Mouse (Mus musculus) thymus, postnatal 25 days (tissue): Measurements from ENCODE around the gene Gcnt4.

ENCODE experiments used
- DNase-seq: peaks from one replicate; pipeline ENCODE4 v3.0.0; 2022

Gene Gcnt4

GRCm38 (mm10) chr13:96995243-96995642 is 70.8 kb downstream of the Gcnt4 start:
- peak; percentile 26 for DNase-seq

GRCm38 (mm10) chr13:96997080-96997479 is 72.6 kb downstream of the Gcnt4 start:
- no peak for DNase-seq
